Mouse (Mus musculus): ENCODE data around the gene Taf6.

DNA sequence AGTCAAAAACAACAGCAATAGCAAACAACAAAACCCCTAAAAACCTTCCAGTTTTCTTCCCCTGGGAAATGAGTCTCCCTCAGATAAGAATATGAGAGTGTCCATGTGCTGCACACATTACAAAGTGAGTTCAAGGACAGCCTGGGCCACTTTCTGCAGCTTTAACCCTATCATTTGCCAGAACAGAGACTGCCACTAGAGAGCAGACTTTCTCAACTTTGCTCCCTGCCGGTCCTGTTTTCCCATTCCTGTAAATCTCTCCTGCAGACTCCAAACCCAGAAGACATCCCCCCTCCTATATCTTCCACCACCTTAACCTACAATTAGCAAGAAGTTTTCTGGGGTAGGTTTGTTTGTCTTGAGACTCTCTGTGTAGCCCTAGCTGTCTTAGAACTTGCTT is 12.3 kb upstream of the Taf6 start:
- no peak for TF ChIP-seq POLR2A (IDR thresholded peaks at IDR 0.05; ENCODE audit: insufficient read depth, low read depth, low read length)
- peak; percentile 55 for TF ChIP-seq CTCF (IDR thresholded peaks at IDR 0.05)

All from heart, adult 2 months (tissue).